Mouse (Mus musculus) thymus, adult 2 months (tissue): Measurements from ENCODE around the gene Gm13889.

Source experiments
- CTCF ChIP-seq: fragments of 200-500 bp; IDR thresholded peaks from 2 replicates; pipeline ENCODE4 v1.5.1; 2012; ENCODE audit warnings: mild to moderate bottlenecking, control low read depth, low read length, moderate library complexity, borderline replicate concordance; ENCODE audit not compliant: control insufficient read depth, poor library complexity, insufficient read depth; ENCODE audit errors: extremely low read depth
- POLR2A ChIP-seq: fragments of 200-500 bp; IDR thresholded peaks from 2 replicates; pipeline ENCODE4 v1.6.1; 2012; ENCODE audit warnings: mild to moderate bottlenecking, low read length, control low read depth, moderate library complexity; ENCODE audit not compliant: control insufficient read depth, poor library complexity, insufficient read depth; ENCODE audit errors: extremely low read depth

GRCm38 (mm10) chr2:93975041-93975440, 18.0 kb upstream of the Gm13889 start:
- TF ChIP-seq CTCF (no peak), POLR2A (no peak)
